Mouse (Mus musculus): ENCODE measurements around the gene Ndrg4.

- TF ChIP-seq CTCF (IDR thresholded peaks at IDR 0.05; ENCODE audit: control insufficient read depth, insufficient read depth, insufficient read length) (no peak), USF1 (IDR thresholded peaks at IDR 0.05; ENCODE audit: low read depth) (no peak), MAX (IDR thresholded peaks at IDR 0.05) (no peak), MYOD1 (IDR thresholded peaks at IDR 0.05; ENCODE audit: control insufficient read depth, insufficient read length, low read depth) (no peak), MYOG (IDR thresholded peaks at IDR 0.05; ENCODE audit: control insufficient read depth, extremely low read depth, insufficient read length) (no peak), FOSL1 (IDR thresholded peaks at IDR 0.05; ENCODE audit: insufficient read depth, low read length, poor library complexity, severe bottlenecking) (no peak), CEBPB (IDR thresholded peaks at IDR 0.05; ENCODE audit: low read depth) (no peak)
These were observed 1.3 kb downstream of the Ndrg4 start for GRCm38 (mm10) chr8:95678024-95678611.
